Mouse (Mus musculus) limb, embryonic 11.5 days (tissue): ENCODE results near the gene Uimc1. TPM values are rescaled to one million over a fixed set of nuclear protein-coding genes. Genes with fewer than 3 reads are reported as not detected.
A peak's percentile ranks its signal among the peaks of the same experiment; 100 is the strongest.

Experiments
- ATAC-seq: fragments of 200-750 bp; cut with Nextera tagmentation; 2 replicates; pipeline ENCODE4 v1.8.0; 2017; ENCODE audit warnings: low read depth; ENCODE audit not compliant: insufficient number of reproducible peaks, low FRiP score, low TSS enrichment
- DNase-seq: peaks from one replicate; pipeline ENCODE4 v3.0.0-alpha.2; 2015; ENCODE audit warnings: low spot score
- H3K27ac ChIP-seq: fragments of 300-500 bp; sonication (generic); replicated peaks from 2 replicates; pipeline ENCODE4 v1.5.1; 2014; ENCODE audit warnings: low read depth, mild to moderate bottlenecking, low read length
- H3K27me3 ChIP-seq: fragments of 300-500 bp; sonication (generic); 2 replicates; pipeline ENCODE4 v1.6.1; 2014; ENCODE audit warnings: mild to moderate bottlenecking, low read length, mixed read lengths; ENCODE audit not compliant: control insufficient read depth, insufficient read depth
- H3K36me3 ChIP-seq: fragments of 300-500 bp; sonication (generic); 2 replicates; pipeline ENCODE4 v1.6.1; 2014; ENCODE audit warnings: mild to moderate bottlenecking, low read length, moderate library complexity, mixed read lengths; ENCODE audit not compliant: control insufficient read depth, insufficient read depth
- H3K4me1 ChIP-seq: fragments of 300-500 bp; sonication (generic); 2 replicates; pipeline ENCODE4 v1.6.1; 2014; ENCODE audit warnings: low read length, mixed read lengths; ENCODE audit not compliant: control insufficient read depth, insufficient read depth
- H3K4me2 ChIP-seq: fragments of 300-500 bp; sonication (generic); 2 replicates; pipeline ENCODE4 v1.6.1; 2014; ENCODE audit warnings: low read depth, mild to moderate bottlenecking, moderate library complexity; ENCODE audit not compliant: severe bottlenecking
- H3K4me3 ChIP-seq: fragments of 300-500 bp; sonication (generic); 2 replicates; pipeline ENCODE4 v1.5.1; 2014; ENCODE audit warnings: low read depth, low read length
- H3K9ac ChIP-seq: fragments of 300-500 bp; sonication (generic); 2 replicates; pipeline ENCODE4 v1.6.1; 2014; ENCODE audit warnings: mild to moderate bottlenecking, low read length
- H3K9me3 ChIP-seq: fragments of 300-500 bp; sonication (generic); 2 replicates; pipeline ENCODE4 v1.6.1; 2016; ENCODE audit warnings: low read length; ENCODE audit not compliant: control insufficient read depth
- WGBS: fragments of 180-500 bp; shearing (Covaris S2); extraction: QIAGEN DNeasy Blood & Tissue Kit; methylation state at CpG from one replicate; pipeline ENCODE4 v1.1.7; 2014; 5-methylcytosine and 5-hydroxymethylcytosine counted together
- polyA plus RNA-seq: library from polyadenylated mRNA; unstranded; fragments of >200 nt; fragmentation: Nextera tagmentation; extraction: Ambion mirVana; gene quantifications from 2 replicates; pipeline ENCODE4 v1.2.1, GENCODE M21; 2014

Gene Uimc1
- polyA plus RNA-seq, result 32.4 and 34.7 TPM in 2 replicates

- Histone ChIP-seq H3K9ac (peak within 1 kb of the TSS; percentile 92), H3K4me3 (peak within 1 kb of the TSS; percentile 77), H3K27me3 (no peaks in the 10 kb centered on the region), H3K36me3 (no peaks in the 10 kb centered on the region), H3K4me1 (no peaks in the 10 kb centered on the region; the same call in 1 of the 2 replicates), H3K27ac (peak within 1 kb of the TSS; percentile 88), H3K9me3 (no peaks in the 10 kb centered on the region), H3K4me2 (peak within 1 kb of the TSS; percentile 69)
- peak; percentile 90 for DNase-seq
- under 1% methylated on average over 58 of the region's 81 CpGs for WGBS
- ATAC-seq, result peak; percentile 85
Measured at GRCm38 (mm10) chr13:55099726-55100478, at the start of gene Uimc1. Uimc1 (minus strand) TSS chr13:55100300.

GRCm38 (mm10) chr13:55140271-55140670, 40.2 kb upstream of the Uimc1 start:
- ATAC-seq (no peak), DNase-seq (no peak)
- no peak overlapping the region for H3K27ac ChIP-seq
- no peaks in the 10 kb centered on the region for H3K9me3 ChIP-seq
- no peak overlapping the region for H3K4me3 ChIP-seq
- no peak overlapping the region for H3K9ac ChIP-seq
- no peaks in the 10 kb centered on the region for H3K36me3 ChIP-seq
- no peaks in the 10 kb centered on the region for H3K27me3 ChIP-seq
- H3K4me1 ChIP-seq, result no peaks in the 10 kb centered on the region
- no peak overlapping the region for H3K4me2 ChIP-seq
- WGBS, result 75% methylated on average over 2 of the region's 2 CpGs

DNA sequence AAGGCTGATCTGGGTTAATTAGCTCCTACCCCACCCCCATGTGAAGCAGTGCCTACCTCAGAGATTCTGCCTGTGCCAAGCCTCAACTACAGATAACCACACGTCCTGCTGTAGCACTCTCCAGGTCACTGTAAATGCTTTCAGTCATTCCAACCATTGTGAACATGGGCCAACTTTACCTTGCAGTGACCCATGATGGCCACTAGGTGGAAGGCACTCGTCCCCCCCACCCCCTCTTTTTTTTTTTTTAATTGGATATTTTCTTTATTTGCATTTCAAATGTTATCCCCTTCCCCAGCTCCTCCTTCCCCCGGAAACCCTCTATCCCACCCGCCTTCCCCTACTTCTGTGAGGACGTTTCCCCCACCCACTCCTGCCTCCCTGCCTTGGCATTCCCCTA, 35.3 kb upstream of the Uimc1 start:
- H3K9me3 ChIP-seq, result no peaks in the 10 kb centered on the region
- no peak overlapping the region for H3K4me3 ChIP-seq
- H3K36me3 ChIP-seq, result peaks cover 2% of the 10 kb centered on the region; the same call in 1 of the 2 replicates
- H3K9ac ChIP-seq, result no peak overlapping the region
- no peaks in the 10 kb centered on the region for H3K4me1 ChIP-seq
- DNase-seq (peak; percentile 26), ATAC-seq (no peak)
- no peak overlapping the region for H3K27ac ChIP-seq
- no peaks in the 10 kb centered on the region for H3K27me3 ChIP-seq
- 3% methylated on average over 5 of the region's 5 CpGs for WGBS
- no peak overlapping the region for H3K4me2 ChIP-seq

GRCm38 (mm10) chr13:55133448-55133847, 33.3 kb upstream of the Uimc1 start, which contains the start of gene Gm17617:
Gm17617 (minus strand) TSS chr13:55133548.
- H3K36me3 ChIP-seq, result peaks cover 2% of the 10 kb centered on the region; the same call in 1 of the 2 replicates
- DNase-seq, result no peak

DNA sequence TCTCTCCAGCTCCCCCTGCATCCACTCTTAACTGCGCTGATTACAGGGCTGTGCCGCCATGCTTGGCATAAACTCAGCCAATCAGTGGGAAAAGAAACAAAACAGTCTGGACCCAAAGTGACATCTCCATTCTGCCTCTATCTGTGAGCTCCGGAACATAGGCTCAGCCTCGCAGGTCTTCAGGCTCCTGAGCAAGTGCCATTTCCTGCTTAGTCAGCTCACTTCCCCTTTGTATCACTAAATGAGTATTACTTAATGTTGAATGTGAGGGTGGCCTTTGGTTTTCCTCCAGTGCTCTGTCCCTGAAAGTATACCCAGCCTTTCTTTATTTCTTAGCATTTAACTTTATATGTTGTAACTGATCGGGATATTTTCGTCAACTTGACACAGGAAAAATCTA, 24.8 kb upstream of the Uimc1 start:
- 92% methylated on average over 6 of the region's 6 CpGs for WGBS
- H3K27me3 ChIP-seq, result no peaks in the 10 kb centered on the region
- no peaks in the 10 kb centered on the region for H3K9me3 ChIP-seq
- H3K9ac ChIP-seq, result no peak overlapping the region
- ATAC-seq (no peak), DNase-seq (no peak)
- no peak overlapping the region for H3K4me2 ChIP-seq
- no peak overlapping the region for H3K4me3 ChIP-seq
- no peaks in the 10 kb centered on the region for H3K4me1 ChIP-seq
- H3K36me3 ChIP-seq, result peaks cover 7% of the 10 kb centered on the region; the same call in 1 of the 2 replicates
- H3K27ac ChIP-seq, result no peak overlapping the region

More at GRCm38 (mm10) chr13:55133448-55133847, 33.3 kb upstream of the Uimc1 start, which contains the start of gene Gm17617:
- Histone ChIP-seq H3K4me1 (no peaks in the 10 kb centered on the region), H3K27ac (no peak within 1 kb of the TSS), H3K4me2 (no peak within 1 kb of the TSS), H3K9me3 (no peaks in the 10 kb centered on the region), H3K9ac (no peak within 1 kb of the TSS), H3K27me3 (no peaks in the 10 kb centered on the region), H3K4me3 (no peak within 1 kb of the TSS)
- ATAC-seq, result no peak
- WGBS, result 96% methylated on average over 2 of the region's 2 CpGs

DNA sequence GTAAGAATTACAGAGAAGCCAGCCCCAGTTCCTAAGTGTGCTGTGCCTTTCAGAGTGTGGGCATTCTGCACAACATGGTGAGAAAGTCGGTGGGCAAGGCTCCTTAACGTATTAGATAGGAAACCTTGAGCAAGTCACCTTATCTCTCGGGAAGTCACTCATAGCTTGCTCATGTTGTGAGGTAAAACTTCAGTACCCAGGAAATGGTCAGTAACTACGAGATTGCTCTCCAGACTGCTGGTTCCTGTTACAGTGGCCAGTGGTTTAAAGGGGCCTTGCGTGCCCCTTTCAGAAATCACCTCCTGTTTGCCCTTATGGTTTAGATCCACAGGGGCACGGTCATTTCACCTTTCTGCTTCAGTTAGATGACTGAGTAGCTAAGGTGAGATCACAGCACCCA, 14.3 kb upstream of the Uimc1 start:
- H3K4me3 ChIP-seq, result no peak overlapping the region
- no peaks in the 10 kb centered on the region for H3K9me3 ChIP-seq
- ATAC-seq, result no peak
- 86% methylated on average over 6 of the region's 6 CpGs for WGBS
- no peaks in the 10 kb centered on the region for H3K4me1 ChIP-seq
- H3K9ac ChIP-seq, result no peak overlapping the region
- no peaks in the 10 kb centered on the region for H3K27me3 ChIP-seq
- no peak for DNase-seq
- peaks cover 10% of the 10 kb centered on the region; the same call in 1 of the 2 replicates for H3K36me3 ChIP-seq
- no peak overlapping the region for H3K4me2 ChIP-seq
- H3K27ac ChIP-seq, result no peak overlapping the region

GRCm38 (mm10) chr13:55107694-55108093, 7.6 kb upstream of the Uimc1 start:
- Histone ChIP-seq H3K9ac (no peak overlapping the region), H3K27ac (no peak overlapping the region), H3K27me3 (no peaks in the 10 kb centered on the region), H3K36me3 (peaks cover 2% of the 10 kb centered on the region; the same call in 1 of the 2 replicates), H3K4me3 (no peak overlapping the region), H3K4me1 (peaks cover 6% of the 10 kb centered on the region; the same call in 1 of the 2 replicates), H3K4me2 (no peak overlapping the region), H3K9me3 (no peaks in the 10 kb centered on the region)
- ATAC-seq, result no peak
- WGBS, result 84% methylated on average over 8 of the region's 8 CpGs
- DNase-seq, result no peak

GRCm38 (mm10) chr13:55107116-55107515, 7.0 kb upstream of the Uimc1 start:
- 93% methylated on average over 4 of the region's 4 CpGs for WGBS
- ATAC-seq (no peak), DNase-seq (no peak)
- Histone ChIP-seq H3K9me3 (no peaks in the 10 kb centered on the region), H3K36me3 (peaks cover 2% of the 10 kb centered on the region; the same call in 1 of the 2 replicates), H3K27ac (no peak overlapping the region), H3K4me2 (no peak overlapping the region), H3K4me1 (peaks cover 6% of the 10 kb centered on the region; the same call in 1 of the 2 replicates), H3K4me3 (no peak overlapping the region), H3K27me3 (no peaks in the 10 kb centered on the region), H3K9ac (no peak overlapping the region)
